Mouse (Mus musculus) heart, postnatal 10 days (tissue): Measurements from ENCODE around the gene Cnot6l. TPM values are rescaled to one million over a fixed set of nuclear protein-coding genes. Genes with fewer than 3 reads are reported as not detected.

Experiments used
- DNase-seq, 2 experiments: peaks; one replicate each; pipeline ENCODE4 v3.0.0; 2021
- intact Hi-C: fragments of 180-260 bp; cut with DNase I; formaldehyde crosslinking; loops from one replicate; pipeline ENCODE4 v1.15.1; 2025
- total RNA-seq, 2 experiments: library from RNA; stranded (reverse); gene quantifications; 2 replicates each; pipeline ENCODE4 v1.2.3; 2021

The Cnot6l gene
- total RNA-seq, 2 experiments from 2014 or later, result 74.8 to 102 TPM

DNA sequence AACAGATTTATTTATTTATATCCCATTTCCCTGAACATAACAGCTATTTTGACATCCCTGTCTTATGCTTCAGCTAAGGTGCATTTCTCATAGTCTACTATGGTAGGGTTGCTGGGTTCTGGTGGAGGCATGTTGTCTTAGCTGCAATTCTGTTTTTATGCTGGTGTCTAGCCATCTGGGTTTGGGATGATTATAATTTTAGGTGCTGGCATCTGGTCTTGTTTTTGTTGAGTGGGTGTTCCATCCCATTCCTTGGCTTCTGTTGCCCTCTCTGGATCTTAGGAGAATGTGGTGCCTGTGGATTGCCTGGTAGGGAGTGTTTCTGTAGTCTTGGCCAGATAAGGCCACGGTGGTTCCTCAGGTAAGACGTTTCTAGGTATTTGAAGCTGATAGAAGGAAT lies 134.2 kb downstream of the Cnot6l start:
- intact Hi-C loops, result no loop called here
- no peak for DNase-seq

Other genes starting within 250 kb of the Cnot6l start
- 1 to 10 TPM in 1 of 2 experiments, not detected in 1; 6.0 TPM for gene Cxcl13, start 207.2 kb downstream of the Cnot6l start, total RNA-seq
- 10 to 100 TPM; 25.1 to 27.0 TPM for gene Mrpl1, start 45.3 kb upstream of the Cnot6l start, total RNA-seq
- 1 to 10 TPM; 6.5 to 6.8 TPM for gene Fras1, start 209.8 kb upstream of the Cnot6l start, total RNA-seq